Mouse (Mus musculus): Measurements from ENCODE around the gene H2afy2. TPM values are rescaled to one million over a fixed set of nuclear protein-coding genes. Genes with fewer than 3 reads are reported as not detected.

H2afy2 gene
- total RNA-seq, 2 experiments from 2014 or later = 25.1 to 28.5 TPM

DNA sequence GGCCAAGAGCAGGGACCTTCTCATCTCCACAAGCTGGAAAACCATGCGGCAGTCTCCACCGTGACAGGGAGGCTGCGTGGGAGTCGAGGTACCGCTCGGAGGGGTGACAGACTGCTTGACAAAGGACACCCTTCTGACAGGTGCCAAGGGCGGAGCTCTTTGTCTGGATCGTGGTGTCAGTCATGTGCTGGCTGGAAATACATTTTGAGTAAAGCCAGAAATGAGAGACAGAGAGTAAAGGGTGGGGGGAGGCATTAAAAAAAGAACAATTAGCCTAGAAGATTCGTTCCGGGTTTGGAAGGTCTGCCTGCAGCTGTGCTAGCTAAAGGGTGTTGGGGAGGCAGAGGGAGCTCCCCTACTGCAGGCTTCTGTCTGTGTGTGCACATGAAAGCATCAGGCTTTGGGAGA is 47.3 kb downstream of the H2afy2 start:
- intact Hi-C loops (cut with DNase I) = no loop called here
- DNase-seq (ENCODE audit: low spot score in 2 of 2) = peak; percentile 19 to 30

- no peak for DNase-seq (ENCODE audit: low spot score in 2 of 2)
- intact Hi-C loops (cut with DNase I) = no loop called here
These were observed 49.6 kb downstream of the H2afy2 start for GRCm38 (mm10) chr10:61734377-61734776.

GRCm38 (mm10) chr10:61730171-61730570 is 53.8 kb downstream of the H2afy2 start:
- DNase-seq (ENCODE audit: low spot score in 2 of 2) = no peak
- intact Hi-C loops (cut with DNase I) = no loop called here

DNA sequence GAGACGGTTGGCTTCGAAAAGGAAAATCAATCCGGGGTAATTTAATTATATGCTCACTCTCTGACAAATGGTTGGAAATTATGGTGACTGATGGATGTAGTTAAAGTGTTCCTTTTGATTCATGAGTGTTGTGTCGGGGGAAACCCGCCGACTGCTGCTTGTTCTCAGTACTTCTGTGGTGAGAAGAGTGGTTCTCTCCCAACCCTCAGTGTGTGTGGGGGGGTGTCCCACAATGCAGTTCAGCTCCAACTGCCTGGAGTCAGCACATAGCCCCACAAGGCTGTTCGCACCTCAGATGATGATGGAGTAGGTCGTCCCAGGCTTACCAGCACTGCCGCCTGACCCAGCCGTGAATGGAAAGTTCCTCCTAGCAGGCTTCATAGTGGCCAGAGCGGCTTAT is 54.8 kb downstream of the H2afy2 start:
- DNase-seq (ENCODE audit: low spot score in 2 of 2) = peak in 1 of 2 experiments; percentile 37
- intact Hi-C loops (cut with DNase I) = no loop called here

DNA sequence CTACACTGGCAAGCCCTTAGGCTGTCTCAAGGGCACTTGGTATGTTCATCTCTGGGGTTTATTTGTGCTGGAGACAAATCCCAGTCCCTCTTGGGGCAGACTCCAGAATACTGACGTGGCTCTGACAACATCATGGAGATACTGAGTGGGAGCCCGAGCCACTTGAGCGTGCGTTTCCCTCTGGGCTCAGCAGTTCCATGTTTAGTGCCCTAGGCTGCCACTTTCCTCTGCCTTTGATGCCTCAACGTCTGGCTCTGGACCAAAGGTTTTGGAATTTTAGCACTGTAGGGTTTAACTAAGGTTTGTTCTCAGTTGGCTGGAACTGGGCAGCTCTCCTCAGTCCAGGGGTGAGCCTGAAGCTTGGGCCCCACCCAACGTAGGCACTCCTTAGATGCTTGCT is 60.7 kb downstream of the H2afy2 start:
- intact Hi-C loops (cut with DNase I) = no loop called here
- no peak for DNase-seq (ENCODE audit: low spot score in 2 of 2)

GRCm38 (mm10) chr10:61722215-61722614 is 61.7 kb downstream of the H2afy2 start:
- intact Hi-C loops (cut with DNase I) = no loop called here
- DNase-seq (ENCODE audit: low spot score in 2 of 2) = no peak

GRCm38 (mm10) chr10:61720331-61720730 is 63.6 kb downstream of the H2afy2 start:
- no peak for DNase-seq (ENCODE audit: low spot score in 2 of 2)
- intact Hi-C loops (cut with DNase I) = no loop called here

DNA sequence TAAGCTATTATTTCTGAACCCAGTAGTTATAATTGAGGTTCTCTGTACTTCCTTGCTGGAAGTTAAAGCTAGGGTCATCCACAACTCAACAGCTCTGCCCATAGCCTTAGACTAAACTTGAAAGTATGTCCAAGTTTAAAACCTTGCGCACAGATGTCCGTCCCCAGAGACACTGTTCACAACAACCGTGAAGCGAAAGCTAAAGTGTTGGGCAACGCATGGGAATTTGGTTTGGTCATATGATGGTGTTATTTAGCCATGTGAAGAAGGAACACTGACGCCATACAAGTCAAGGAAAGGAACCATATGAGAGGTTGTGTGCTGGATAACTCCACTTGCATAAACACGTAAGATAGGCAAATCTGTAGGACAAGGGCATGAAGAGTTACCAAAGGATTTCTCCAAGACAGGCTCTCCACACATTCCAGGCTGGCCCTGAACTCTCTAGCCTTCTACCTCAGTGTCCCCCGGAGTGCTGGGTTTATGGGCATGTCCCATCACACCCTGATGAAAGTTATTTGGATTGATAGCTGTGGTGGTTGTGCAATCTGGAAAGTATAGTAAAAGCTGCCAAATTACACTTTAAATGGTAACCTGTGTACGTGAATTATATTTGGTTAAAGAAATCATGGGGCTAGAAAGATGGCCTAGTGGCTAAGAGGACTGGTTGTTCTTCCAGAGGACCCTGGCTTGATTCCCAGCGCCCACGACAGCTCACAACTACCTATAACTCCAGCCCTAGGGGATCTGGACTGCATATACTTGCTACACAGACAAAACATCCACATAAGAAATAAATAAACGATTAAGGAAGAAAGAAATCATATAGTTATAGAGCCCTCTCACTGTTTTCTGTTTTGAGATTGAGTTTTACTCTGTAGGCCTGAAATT is 66.3 kb downstream of the H2afy2 start:
- DNase-seq (ENCODE audit: low spot score in 2 of 2) = no peak
- intact Hi-C loops (cut with DNase I) = no loop called here

GRCm38 (mm10) chr10:61715996-61716864 is 67.7 kb downstream of the H2afy2 start:
- intact Hi-C loops (cut with DNase I) = no loop called here
- no peak for DNase-seq (ENCODE audit: low spot score in 2 of 2)

DNA sequence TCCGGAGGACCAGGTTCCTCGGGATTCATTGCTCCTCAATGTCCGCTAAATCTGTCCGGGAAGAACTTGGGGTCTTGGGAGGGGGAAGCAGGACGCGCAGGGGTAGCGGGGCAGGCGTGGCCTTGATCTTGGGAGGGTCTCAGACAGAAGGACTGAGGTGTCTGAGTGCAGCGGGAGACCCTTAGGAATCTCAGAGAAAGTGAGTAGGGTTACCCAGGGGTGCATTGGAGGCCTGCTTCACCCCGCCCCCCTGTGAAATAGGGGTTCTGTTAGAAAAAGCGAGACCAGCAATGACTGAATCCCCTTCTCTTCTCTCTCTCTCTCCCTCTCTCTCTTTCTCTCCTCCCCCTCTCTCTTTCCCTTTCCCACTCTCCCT is 68.5 kb downstream of the H2afy2 start:
- intact Hi-C loops (cut with DNase I) = no loop called here
- no peak for DNase-seq (ENCODE audit: low spot score in 2 of 2)

DNA sequence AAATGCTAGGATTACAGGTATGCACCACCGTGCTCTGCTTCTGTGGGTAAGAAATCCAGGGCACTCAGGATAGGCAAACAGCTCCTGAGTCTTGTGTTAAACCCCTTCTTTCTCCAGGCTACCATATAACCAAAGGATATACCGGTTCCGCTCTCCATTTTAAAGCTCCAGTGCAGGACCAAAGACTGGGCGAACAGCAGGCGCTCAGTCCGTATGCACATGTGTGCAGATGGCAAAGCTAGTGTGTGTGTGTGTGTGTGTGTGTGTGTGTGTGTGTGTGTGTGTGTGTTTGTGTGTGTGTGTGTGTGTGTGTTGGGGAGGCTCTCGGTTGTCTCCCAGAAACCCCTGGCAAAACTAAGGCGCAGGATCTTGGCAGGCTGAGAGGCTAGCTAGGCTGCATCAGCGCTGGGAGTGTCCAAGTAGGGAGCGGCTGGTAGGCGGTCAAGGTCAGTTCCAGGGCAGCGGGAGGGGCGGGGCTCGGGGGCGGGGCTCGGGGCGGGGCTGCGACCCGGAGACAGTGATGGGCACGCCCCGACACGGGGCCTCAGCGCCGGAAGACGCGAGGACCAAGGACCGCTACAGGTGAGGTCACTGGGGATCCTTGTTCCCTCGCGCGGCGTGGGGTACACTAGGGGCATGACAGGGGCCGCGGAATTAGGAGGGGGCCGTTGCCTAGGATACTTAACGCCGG is 69.0 kb downstream of the H2afy2 start, which contains the start of gene Aifm2:
Aifm2 (plus strand) TSS at position 493 of the 691 bp plus-strand sequence.
- no peak for DNase-seq (ENCODE audit: low spot score in 2 of 2)
- intact Hi-C loops (cut with DNase I) = no loop called here

GRCm38 (mm10) chr10:61714146-61714545 is 69.8 kb downstream of the H2afy2 start:
- DNase-seq (ENCODE audit: low spot score in 2 of 2) = no peak
- intact Hi-C loops (cut with DNase I) = no loop called here

- no peak for DNase-seq (ENCODE audit: low spot score in 2 of 2)
- intact Hi-C loops (cut with DNase I) = no loop called here
These were observed 70.3 kb downstream of the H2afy2 start for GRCm38 (mm10) chr10:61713601-61714000.

DNA sequence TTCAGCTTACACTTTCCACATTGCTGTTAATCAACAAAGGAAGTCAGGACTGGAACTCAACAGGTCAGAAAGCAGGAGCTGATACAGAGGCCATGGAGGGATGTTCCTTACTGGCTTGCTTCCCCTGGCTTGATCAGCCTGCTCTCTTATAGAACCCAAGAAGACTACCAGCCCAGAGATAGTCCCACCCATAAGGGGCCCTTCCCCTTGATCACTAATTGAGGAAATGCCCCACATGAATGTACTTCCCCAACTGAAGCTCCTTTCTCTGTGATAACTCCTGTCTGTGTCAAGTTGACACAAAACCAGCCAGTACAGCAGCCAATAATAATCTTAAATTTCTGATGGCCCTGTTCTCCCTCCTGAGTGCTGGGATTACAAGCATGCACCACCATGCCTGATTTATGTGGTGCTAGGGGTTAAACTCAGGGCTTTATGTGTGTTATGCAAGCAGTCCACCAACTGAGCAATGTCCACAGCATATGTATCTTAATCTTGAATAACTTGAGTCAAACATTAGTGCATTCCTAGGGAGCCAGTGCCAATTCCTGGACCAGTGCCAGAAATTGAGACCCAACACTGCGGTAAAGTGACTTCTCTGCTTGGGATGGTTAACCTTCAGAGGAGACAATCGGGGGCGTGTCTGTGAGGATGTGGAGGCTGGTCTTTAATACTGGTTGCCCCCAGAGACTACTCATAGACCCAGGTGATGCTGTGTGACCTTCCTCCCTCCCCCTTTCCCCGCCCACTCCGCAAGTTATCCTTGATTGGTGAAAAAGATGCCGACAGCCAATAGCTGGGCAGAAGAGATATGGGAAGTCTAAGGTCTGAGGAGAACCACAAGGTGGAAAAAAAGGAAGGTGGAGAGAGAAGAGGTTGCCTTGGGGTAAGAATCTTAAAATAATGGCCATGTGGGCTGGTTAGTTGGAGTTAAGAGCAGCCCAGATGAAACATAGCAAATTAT is 77.3 kb downstream of the H2afy2 start:
- no peak for DNase-seq (ENCODE audit: low spot score in 2 of 2)
- intact Hi-C loops (cut with DNase I) = no loop called here

GRCm38 (mm10) chr10:61704663-61705062 is 79.3 kb downstream of the H2afy2 start:
- intact Hi-C loops (cut with DNase I) = no loop called here

GRCm38 (mm10) chr10:61697028-61697427 is 86.9 kb downstream of the H2afy2 start:
- intact Hi-C loops (cut with DNase I) = no loop called here
- DNase-seq (ENCODE audit: low spot score in 2 of 2) = no peak

More at GRCm38 (mm10) chr10:61704663-61705062, 79.3 kb downstream of the H2afy2 start:
- no peak for DNase-seq (ENCODE audit: low spot score in 2 of 2)

- no peak for DNase-seq (ENCODE audit: low spot score in 2 of 2)
- intact Hi-C loops (cut with DNase I) = no loop called here
These were observed 87.5 kb downstream of the H2afy2 start for GRCm38 (mm10) chr10:61696560-61696823.

- peak in 1 of 2 experiments; percentile 9 for DNase-seq (ENCODE audit: low spot score in 2 of 2)
- intact Hi-C loops (cut with DNase I) = loop anchor here (1.0 kb wide), 1 partner anchor 16 kb away; the partner anchor contains the start of gene Sar1a
These were observed 88.0 kb downstream of the H2afy2 start for GRCm38 (mm10) chr10:61695703-61696559.
